Mouse (Mus musculus) gastrocnemius, postnatal 10 days (tissue): ENCODE measurements around the gene Mdga1. TPM values are rescaled to one million over a fixed set of nuclear protein-coding genes. Genes with fewer than 3 reads are reported as not detected.
A peak's percentile ranks its signal among the peaks of the same experiment; 100 is the strongest.

Experiments
- DNase-seq: peaks from one replicate; pipeline ENCODE4 v3.0.0; 2021; ENCODE audit warnings: mixed read lengths
- total RNA-seq, 2 experiments: library from RNA; stranded (reverse); gene quantifications; 2 replicates each; pipeline ENCODE4 v1.2.3; 2021

The Mdga1 gene
- total RNA-seq, 2 experiments from 2014 or later: 62.3 to 71.8 TPM

GRCm38 (mm10) chr17:29981568-29981967 is 11.7 kb upstream of the Mdga1 start:
- no peak for DNase-seq

DNA sequence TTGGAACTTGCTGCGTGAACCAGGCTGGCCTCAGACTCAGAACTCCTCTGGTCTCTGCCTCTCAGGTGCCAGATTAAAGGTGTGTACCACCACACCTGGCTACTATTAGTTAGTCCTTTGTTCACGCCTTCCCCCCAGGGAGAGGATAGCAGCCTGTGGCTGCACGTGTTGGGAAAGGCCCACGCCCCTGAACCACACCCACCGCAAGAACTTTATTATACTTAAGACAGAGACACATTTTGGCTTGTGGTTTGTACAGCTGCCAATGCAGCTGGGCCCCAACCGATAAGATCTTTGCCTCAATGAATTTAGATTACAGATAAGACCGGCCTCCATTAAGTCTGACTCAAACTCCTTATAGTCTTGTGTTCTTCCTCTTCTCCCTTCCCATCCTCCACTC is 10.0 kb upstream of the Mdga1 start:
- no peak for DNase-seq

- DNase-seq: no peak
Observed at GRCm38 (mm10) chr17:29979020-29979419, 9.1 kb upstream of the Mdga1 start.

- DNase-seq: peak; percentile 92
Observed at GRCm38 (mm10) chr17:29975731-29976130, 5.8 kb upstream of the Mdga1 start.

- no peak for DNase-seq
Observed at GRCm38 (mm10) chr17:29973226-29973625, 3.3 kb upstream of the Mdga1 start.

GRCm38 (mm10) chr17:29971761-29972432 is 2.0 kb upstream of the Mdga1 start:
- DNase-seq: no peak

DNA sequence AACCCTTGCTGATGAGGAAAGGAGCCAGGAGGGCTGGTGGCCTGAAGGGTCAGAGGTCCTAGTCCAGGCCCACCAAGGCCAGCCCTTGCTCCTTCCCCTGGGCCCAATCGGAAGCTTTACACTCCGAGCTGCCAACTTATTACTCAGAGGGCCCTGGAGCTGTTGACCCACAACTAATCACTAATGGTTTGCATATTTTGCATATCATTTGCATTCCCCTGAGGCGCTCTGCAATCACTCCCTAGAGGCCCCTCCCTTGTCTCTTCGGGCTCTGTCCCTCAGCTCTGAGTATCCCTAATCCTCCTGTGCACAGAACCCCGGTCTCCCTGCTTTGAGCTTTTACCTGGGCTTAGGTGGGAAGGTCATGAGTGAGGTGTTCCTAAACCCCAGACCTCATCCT is 4.4 kb downstream of the Mdga1 start:
- DNase-seq: no peak

DNA sequence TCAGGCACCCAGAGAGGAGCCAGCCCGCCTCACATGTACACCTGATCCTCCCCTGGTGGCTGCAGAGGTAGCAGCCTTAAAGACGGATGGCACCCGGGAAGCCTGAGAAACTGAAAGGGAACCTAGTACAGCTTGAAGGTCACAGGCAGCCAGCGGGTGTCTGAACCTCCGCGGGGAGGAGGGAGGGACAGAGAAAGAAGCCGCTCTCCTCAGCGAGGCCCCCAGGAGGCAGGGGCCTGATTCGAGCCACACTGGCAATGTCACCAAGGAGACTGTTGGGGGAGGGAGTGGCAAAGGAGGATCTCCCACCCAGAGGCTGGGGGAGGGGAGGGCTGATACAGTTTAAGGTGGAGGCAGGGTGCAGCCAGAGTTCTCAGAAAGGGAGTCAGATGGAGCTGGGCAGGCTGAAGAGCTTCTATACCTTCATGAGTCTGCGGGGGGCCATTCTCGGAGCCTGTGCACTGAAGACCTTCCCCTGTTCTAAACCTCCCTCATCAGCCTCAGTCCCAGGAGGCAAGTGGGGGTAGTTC is 6.1 kb downstream of the Mdga1 start:
- DNase-seq: no peak

DNA sequence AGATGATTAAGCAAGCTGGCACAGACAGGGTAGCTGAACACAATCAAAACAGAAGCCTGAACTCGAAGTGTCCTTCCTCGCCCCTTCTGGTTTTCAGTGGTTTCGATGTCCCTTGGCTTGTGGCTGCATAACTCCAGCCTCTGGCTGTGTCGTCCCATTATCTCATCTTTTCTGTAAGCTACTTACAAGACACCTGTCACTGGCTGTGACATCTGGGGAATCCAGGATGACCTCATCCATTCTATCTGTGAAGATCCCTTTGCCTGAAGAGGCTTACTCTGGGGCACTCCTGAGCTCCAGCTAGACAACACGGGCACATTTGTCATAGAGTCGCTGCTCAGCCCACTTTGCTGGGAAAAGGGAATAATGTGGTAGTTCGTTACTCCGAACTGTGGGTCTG is 14.0 kb downstream of the Mdga1 start:
- DNase-seq: no peak

GRCm38 (mm10) chr17:29954316-29954715 is 15.6 kb downstream of the Mdga1 start:
- no peak for DNase-seq

GRCm38 (mm10) chr17:29951100-29951499 is 18.8 kb downstream of the Mdga1 start:
- DNase-seq: no peak

DNA sequence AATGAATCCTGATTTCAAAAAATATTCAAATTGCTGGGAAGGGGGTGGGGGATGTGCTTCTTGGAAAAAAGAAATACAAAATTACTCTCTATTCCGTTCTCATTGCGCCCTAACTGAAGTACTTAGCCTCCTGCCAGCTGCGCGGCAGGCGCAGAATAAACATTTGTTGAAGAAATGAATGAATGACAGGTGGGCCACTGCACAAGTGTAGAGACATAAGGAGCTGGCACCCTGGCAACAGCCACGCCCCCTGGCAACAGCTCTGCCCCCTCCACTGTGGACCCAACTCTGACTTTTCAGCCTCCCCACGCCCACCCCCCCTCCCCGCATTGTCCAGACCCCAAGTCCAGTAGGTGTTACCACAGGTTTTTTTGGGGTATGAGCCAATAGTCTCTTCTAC is 19.3 kb downstream of the Mdga1 start:
- DNase-seq: no peak

DNA sequence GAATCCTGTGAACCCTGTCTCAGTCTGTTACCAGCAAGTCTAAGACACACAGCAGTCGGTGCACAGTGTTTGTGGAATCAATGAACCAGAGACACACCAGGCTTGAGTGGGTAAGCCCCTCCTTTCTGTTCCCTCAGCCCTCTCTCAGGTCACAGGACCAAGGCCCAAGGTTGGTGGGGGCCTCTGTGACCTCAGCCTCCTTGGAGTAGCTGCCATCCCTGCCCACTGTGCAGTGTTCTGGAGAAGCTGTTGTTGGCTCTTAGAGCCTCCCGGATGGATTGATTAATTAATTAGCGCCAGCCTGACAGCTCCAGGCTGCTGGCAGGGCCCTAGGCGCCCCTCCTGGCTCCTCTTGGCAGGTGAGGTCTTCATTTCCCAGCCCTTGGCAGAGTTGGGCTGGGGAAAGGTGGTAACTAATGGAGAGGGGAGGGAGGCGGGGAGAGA is 22.6 kb downstream of the Mdga1 start:
- no peak for DNase-seq

- DNase-seq: no peak
Observed at GRCm38 (mm10) chr17:29944376-29944775, 25.5 kb downstream of the Mdga1 start.

GRCm38 (mm10) chr17:29939011-29939410 is 30.9 kb downstream of the Mdga1 start:
- DNase-seq: peak; percentile 61

DNA sequence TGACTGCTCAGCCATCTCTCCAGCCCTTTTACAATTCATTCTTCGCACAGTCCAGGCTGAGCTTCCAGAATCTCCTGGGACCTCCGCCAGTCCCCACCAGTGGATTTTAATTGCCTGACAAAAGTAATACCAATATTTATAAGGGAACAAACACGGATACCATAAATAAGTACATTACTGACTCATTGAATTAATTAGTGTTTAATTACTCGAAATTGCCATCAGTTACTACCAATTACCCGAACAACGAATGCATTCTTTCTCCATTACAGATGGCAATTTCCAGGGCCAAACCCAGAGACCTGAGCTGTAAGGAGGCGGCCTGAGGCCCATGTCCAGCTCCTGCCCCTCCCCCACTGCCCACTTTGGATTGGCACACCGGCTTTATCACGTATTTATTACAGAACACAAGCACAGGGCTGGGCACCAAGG is 32.5 kb downstream of the Mdga1 start:
- no peak for DNase-seq

DNA sequence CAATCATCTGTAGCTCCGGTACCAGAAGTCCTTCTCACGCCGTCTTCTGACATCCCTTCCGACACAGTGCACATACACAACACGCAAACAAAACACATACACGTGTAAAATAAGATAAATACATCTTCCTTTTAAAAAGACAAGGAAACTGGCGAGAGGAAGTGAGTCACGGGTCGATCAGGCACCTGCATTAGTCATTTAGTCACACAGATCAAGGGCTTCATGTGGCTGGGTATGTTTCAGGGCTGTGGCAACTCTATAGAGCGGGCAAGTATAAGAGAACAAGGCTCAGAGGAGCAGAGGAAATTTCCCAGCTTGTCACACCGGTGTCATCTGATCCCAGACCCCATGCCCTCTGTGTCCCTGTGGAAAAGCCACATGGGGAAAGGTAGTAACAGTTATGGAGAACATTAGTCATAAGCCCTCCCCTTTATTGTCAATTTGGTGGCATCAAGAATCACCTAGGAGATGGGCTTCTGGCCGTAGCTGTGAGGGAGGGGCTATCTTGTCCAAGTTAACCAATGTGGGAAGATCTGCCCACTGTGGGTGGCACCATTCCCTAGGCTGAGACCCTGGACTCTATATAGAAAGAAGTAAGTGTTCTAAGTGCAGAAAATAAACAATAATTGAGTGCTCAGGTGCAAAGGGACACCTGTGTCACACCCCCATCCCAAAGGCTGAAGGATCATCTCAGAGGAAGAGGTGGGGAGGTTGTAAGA is 35.6 kb downstream of the Mdga1 start:
- DNase-seq: no peak

DNA sequence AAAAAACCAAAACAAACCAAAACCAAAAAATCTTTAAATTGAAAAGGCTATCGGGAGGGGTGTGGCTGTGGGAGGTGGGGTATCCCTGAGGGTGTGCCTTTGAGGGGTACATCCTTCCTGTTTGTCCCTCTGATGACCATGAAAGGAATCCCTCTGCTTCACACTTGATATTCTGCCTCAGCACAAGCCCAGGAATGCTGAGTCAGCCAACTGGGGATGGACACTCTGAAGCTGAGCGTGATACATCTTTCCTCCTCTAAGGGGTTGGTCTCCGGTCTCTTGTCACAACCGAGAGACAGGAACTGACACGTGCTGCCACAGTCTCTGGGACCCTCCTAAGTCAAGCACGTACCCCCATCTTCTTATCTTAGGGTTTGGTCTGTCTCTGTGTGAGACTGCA is 37.1 kb downstream of the Mdga1 start:
- DNase-seq: no peak

- no peak for DNase-seq
Observed at GRCm38 (mm10) chr17:29931224-29931945, 38.5 kb downstream of the Mdga1 start.

- DNase-seq: peak; percentile 42
Observed at GRCm38 (mm10) chr17:29928751-29929237, 41.1 kb downstream of the Mdga1 start.

DNA sequence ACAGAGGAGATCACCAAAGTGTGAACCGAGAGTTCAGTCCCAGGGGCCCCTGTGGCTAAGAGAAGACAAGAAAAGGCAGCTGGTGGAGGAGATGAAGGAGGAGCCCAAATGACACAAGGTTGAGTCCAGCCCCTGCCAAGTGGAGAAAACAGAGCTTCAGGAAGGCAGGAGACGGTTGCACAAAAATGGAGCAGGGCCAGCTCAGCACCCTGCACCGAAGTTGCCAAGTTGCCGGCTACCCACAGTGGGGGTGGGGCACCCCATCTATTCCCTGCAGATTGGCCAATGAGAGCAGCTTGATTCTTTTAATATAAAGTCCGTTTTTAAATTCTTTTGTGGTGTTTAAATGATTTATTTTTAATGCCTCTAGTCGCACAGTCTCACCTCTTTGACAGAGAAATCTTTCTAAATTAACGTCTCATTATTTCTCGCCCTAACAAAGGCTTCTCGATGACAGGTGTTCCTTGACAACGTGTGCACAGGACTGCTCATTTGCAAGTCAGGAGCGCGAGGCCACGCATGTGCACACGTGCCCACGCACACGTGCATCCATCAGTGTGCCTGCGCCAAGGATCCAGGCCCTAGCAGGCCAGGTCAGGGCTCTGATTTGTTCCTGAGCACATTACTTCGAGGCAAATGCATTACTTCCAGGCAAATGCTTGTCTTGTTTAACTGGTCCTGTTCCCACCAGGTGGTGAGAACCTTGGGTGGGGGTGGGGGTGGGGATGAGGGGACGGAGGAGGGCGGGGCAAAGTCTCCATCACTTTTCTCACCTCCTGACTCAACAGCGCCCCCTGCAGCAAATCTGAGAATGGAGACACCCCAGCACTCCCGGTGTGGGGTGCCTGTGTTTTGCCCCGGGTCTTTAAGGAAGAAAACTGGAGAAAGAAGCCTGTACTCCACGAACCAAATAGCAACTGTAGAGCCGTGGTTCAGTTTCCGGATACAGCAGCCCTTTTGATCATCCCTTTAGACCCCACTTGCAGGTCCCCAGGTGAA is 44.0 kb downstream of the Mdga1 start:
- DNase-seq: no peak

DNA sequence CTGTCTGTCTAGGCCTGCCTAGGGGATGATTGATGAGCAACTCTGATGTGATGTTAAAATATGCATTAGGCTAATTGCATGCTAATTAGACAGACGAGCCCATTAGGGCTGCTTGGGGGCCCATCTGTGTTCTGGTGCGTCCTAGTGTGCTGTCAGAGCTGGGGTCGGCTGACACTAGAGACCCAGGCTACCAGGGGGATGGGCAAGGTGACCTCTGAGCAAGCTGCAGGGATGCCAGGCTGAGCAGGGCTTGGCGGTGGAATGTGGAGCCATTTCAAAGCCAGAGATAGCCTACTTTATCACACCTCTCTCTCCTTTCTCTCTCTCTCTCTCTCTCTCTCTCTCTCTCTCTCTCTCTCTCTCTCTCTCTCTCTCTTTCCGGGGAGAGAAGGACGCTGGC is 49.8 kb downstream of the Mdga1 start:
- no peak for DNase-seq
